Mouse (Mus musculus) limb, embryonic 12.5 days (tissue): Measurements from ENCODE around the gene Cdc42ep4. TPM values are rescaled to one million over a fixed set of nuclear protein-coding genes. Genes with fewer than 3 reads are reported as not detected.

Experiments
- ATAC-seq: fragments of 200-750 bp; cut with Nextera tagmentation; 2 replicates; pipeline ENCODE4 v1.8.0; 2017; ENCODE audit warnings: low read depth, moderate TSS enrichment; ENCODE audit not compliant: insufficient number of reproducible peaks, insufficient read depth, low FRiP score, low TSS enrichment
- H3K27ac ChIP-seq: fragments of 300-500 bp; sonication (generic); 2 replicates; pipeline ENCODE4 v1.5.1; 2016; ENCODE audit warnings: mild to moderate bottlenecking, moderate library complexity
- H3K27me3 ChIP-seq: fragments of 300-500 bp; sonication (generic); 2 replicates; pipeline ENCODE4 v1.6.1; 2016; ENCODE audit warnings: mild to moderate bottlenecking, moderate library complexity
- H3K36me3 ChIP-seq: fragments of 300-500 bp; sonication (generic); 2 replicates; pipeline ENCODE4 v1.6.1; 2016; ENCODE audit warnings: mild to moderate bottlenecking, moderate library complexity
- H3K4me1 ChIP-seq: fragments of 300-500 bp; sonication (generic); replicated peaks from 2 replicates; pipeline ENCODE4 v1.6.1; 2016
- H3K4me2 ChIP-seq: fragments of 300-500 bp; sonication (generic); 2 replicates; pipeline ENCODE4 v1.6.1; 2016; ENCODE audit warnings: mild to moderate bottlenecking, moderate library complexity
- H3K4me3 ChIP-seq: fragments of 300-500 bp; sonication (generic); replicated peaks from 2 replicates; pipeline ENCODE4 v1.5.1; 2016; ENCODE audit warnings: mild to moderate bottlenecking
- H3K9ac ChIP-seq: fragments of 300-500 bp; sonication (generic); replicated peaks from 2 replicates; pipeline ENCODE4 v1.6.1; 2016; ENCODE audit warnings: mild to moderate bottlenecking, moderate library complexity
- H3K9me3 ChIP-seq: fragments of 300-500 bp; sonication (generic); 2 replicates; pipeline ENCODE4 v1.6.1; 2016; ENCODE audit warnings: mild to moderate bottlenecking, moderate library complexity
- WGBS: fragments of 180-500 bp; shearing (Covaris S2); methylation state at CpG from one replicate; pipeline ENCODE4 v1.1.7; 2016; 5-methylcytosine and 5-hydroxymethylcytosine counted together
- polyA plus RNA-seq: library from polyadenylated mRNA; unstranded; fragments of >200 nt; fragmentation: Nextera tagmentation; extraction: Ambion mirVana; gene quantifications from 2 replicates; pipeline ENCODE4 v1.2.1, GENCODE M21; 2016

The Cdc42ep4 gene
- polyA plus RNA-seq, 1 experiment from 2014 or later: 119 TPM

DNA sequence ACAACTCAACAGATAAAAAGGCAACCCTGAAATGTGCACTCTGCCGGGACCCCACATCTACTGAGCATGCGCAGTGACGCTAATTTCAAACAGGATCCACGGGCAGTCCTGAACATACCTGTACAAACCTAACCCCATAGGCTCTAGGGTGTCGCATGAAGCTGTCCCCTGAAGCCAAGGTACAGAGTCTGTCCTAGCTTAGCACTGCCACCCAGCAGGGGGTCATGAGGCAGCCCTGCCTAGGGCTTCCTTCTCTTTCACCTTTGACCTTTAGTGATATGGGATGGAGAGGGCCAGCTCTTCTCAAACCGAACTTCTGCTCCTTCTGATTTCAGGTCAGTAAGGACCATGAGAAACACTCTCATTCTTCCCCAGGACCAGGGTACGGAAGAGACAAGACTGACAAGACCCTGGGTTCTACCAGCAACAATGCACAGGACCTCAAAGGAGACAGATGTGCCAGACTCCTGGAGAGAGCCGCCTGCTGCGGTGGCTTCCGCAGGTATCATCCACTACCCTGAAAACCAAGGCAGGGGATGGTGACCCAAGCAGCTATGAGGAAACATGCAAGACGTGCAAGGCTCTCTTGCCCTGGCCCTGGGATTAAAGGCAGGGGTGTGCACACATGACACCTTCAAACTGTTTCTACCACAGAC lies 3.8 kb downstream of the Cdc42ep4 start:
- ATAC-seq: no peak
- peak overlapping the region; percentile 93 for H3K4me2 ChIP-seq
- 0 out of 2 replicates have a peak, but pooled peaks cover 2% of the 10 kb centered on the region for H3K9me3 ChIP-seq
- no peaks in the 10 kb centered on the region for H3K27me3 ChIP-seq
- H3K4me1 ChIP-seq: peaks cover 29% of the 10 kb centered on the region
- H3K36me3 ChIP-seq: peaks cover 50% of the 10 kb centered on the region
- 79% methylated on average over 11 of the region's 11 CpGs for WGBS
- peak overlapping the region; percentile 98; the same call in 1 of the 2 replicates for H3K27ac ChIP-seq
- peak overlapping the region; percentile 92; the same call in 1 of the 2 replicates for H3K9ac ChIP-seq
- H3K4me3 ChIP-seq: peak overlapping the region; percentile 90

GRCm38 (mm10) chr11:113747056-113747455 lies 4.6 kb downstream of the Cdc42ep4 start:
- H3K4me1 ChIP-seq: peaks cover 24% of the 10 kb centered on the region
- 0 out of 2 replicates have a peak, but pooled peaks cover 2% of the 10 kb centered on the region for H3K9me3 ChIP-seq
- H3K27me3 ChIP-seq: no peaks in the 10 kb centered on the region
- ATAC-seq: no peak
- H3K27ac ChIP-seq: peak overlapping the region; percentile 1; the same call in 1 of the 2 replicates
- no peak overlapping the region for H3K9ac ChIP-seq
- peaks cover 58% of the 10 kb centered on the region for H3K36me3 ChIP-seq
- peak overlapping the region; percentile 93 for H3K4me2 ChIP-seq
- peak overlapping the region; percentile 90; the same call in 1 of the 2 replicates for H3K4me3 ChIP-seq
- 56% methylated on average over 16 of the region's 16 CpGs for WGBS

DNA sequence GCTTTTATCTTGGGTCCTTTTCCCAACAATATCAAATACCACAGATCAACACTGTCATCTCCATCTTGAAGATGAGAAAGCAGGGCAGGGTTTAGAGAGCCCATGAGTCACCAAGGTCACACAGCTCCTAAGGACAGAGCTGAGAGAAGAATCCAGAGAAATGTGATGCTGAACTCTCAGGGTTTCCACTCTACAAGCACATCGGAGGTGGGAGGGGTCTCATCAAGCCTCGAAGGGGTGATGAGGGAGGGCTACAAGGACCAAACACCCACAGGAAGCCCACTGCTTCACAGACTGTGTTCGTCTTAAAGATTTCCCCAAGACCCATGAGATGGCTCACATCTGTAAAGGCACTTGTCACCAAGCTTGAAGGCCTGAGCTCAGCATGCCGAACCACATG lies 5.7 kb downstream of the Cdc42ep4 start:
- Histone ChIP-seq H3K4me2 (no peak overlapping the region), H3K4me3 (no peak overlapping the region), H3K4me1 (peaks cover 22% of the 10 kb centered on the region), H3K9ac (no peak overlapping the region), H3K9me3 (0 out of 2 replicates have a peak, but pooled peaks cover 2% of the 10 kb centered on the region), H3K27me3 (no peaks in the 10 kb centered on the region), H3K36me3 (peaks cover 66% of the 10 kb centered on the region), H3K27ac (no peak overlapping the region)
- 73% methylated on average over 4 of the region's 4 CpGs for WGBS
- ATAC-seq: no peak

DNA sequence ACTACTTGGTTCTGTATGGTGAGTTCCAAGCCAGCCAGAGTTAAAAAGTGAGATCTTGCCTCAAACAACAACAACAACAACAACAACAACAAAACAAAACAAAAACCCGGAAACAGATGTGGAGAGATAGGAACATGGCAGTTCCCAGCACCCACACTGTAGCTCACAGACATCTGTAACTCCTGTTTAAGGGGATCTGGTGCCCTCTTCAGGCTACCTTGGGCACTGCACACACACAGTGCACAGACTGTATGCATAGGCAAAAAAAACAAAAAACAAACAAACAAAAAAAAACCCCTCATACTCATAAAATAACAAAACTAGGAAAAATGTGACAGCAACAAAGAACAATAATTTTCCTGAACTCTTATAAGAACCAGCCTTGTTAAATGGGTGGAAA lies 8.7 kb downstream of the Cdc42ep4 start:
- Histone ChIP-seq H3K4me2 (no peak overlapping the region), H3K9ac (no peak overlapping the region), H3K27ac (no peak overlapping the region), H3K4me1 (peaks cover 35% of the 10 kb centered on the region), H3K9me3 (0 out of 2 replicates have a peak, but pooled peaks cover 2% of the 10 kb centered on the region), H3K4me3 (no peak overlapping the region), H3K36me3 (peaks cover 81% of the 10 kb centered on the region), H3K27me3 (no peaks in the 10 kb centered on the region)
- WGBS: 96% methylated on average over 1 of the region's 1 CpGs
- no peak for ATAC-seq

DNA sequence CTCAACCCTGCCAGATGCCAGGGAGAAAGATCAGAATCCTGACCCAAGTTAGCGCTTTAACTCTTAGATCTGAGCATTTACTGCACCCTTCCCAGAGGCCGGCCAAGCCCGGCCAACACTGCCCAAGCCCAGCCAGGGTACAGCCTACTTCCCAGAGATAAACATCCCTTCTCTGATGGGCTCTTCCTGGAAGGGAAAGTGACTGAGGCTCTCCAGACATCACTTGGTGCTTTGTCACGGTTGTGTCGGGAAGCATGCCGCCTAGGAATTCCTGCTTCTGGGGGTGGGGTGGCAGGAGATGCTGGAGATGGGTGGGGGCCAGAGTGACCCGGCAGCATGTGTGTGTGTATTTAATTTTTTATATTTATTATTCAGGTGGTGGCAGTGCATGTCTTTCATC lies 11.6 kb downstream of the Cdc42ep4 start:
- Histone ChIP-seq H3K27ac (no peak overlapping the region), H3K4me2 (no peak overlapping the region), H3K9me3 (0 out of 2 replicates have a peak, but pooled peaks cover 2% of the 10 kb centered on the region), H3K4me1 (peaks cover 52% of the 10 kb centered on the region), H3K27me3 (no peaks in the 10 kb centered on the region), H3K36me3 (peaks cover 79% of the 10 kb centered on the region), H3K9ac (no peak overlapping the region), H3K4me3 (no peak overlapping the region)
- ATAC-seq: no peak
- WGBS: 68% methylated on average over 7 of the region's 7 CpGs

- 0 out of 2 replicates have a peak, but pooled peaks cover 2% of the 10 kb centered on the region for H3K9me3 ChIP-seq
- peaks cover 76% of the 10 kb centered on the region for H3K36me3 ChIP-seq
- no peak for ATAC-seq
- no peaks in the 10 kb centered on the region for H3K27me3 ChIP-seq
- WGBS: 84% methylated on average over 8 of the region's 8 CpGs
- peaks cover 61% of the 10 kb centered on the region for H3K4me1 ChIP-seq
- H3K4me3 ChIP-seq: no peak overlapping the region
- no peak overlapping the region for H3K4me2 ChIP-seq
- no peak overlapping the region for H3K27ac ChIP-seq
- H3K9ac ChIP-seq: no peak overlapping the region
Measured at GRCm38 (mm10) chr11:113739213-113739612, 12.5 kb downstream of the Cdc42ep4 start.

DNA sequence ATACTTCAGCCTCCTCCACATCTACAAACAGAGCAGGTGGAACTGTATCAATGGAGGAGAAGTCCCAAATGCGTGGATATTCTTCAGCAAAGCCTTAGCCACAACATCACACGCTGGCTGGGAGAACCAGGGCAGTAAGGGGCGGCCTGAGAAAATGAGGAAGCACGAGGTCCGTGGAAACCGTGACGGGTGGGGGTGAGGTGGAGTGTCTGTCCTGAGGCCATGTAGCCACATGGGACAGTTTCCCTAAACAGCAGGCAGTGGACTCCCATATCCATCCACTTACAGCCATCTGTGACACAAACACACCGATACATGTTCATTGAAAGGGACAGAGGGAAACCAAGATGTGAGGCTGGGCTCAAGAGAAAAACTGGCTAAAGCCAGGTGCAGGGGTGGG lies 13.8 kb downstream of the Cdc42ep4 start:
- WGBS: 88% methylated on average over 8 of the region's 8 CpGs

GRCm38 (mm10) chr11:113737553-113737854 lies 14.2 kb downstream of the Cdc42ep4 start:
- peaks cover 78% of the 10 kb centered on the region for H3K4me1 ChIP-seq
- 85% methylated on average over 3 of the region's 3 CpGs for WGBS
- H3K36me3 ChIP-seq: peaks cover 60% of the 10 kb centered on the region
- H3K9me3 ChIP-seq: no peaks in the 10 kb centered on the region
- H3K4me2 ChIP-seq: no peak overlapping the region
- H3K27me3 ChIP-seq: no peaks in the 10 kb centered on the region
- no peak for ATAC-seq
- H3K27ac ChIP-seq: no peak overlapping the region
- no peak overlapping the region for H3K9ac ChIP-seq
- H3K4me3 ChIP-seq: no peak overlapping the region

More for the DNA sequence above, 13.8 kb downstream of the Cdc42ep4 start:
- Histone ChIP-seq H3K9me3 (0 out of 2 replicates have a peak, but pooled peaks cover under 1% of the 10 kb centered on the region), H3K4me3 (no peak overlapping the region), H3K36me3 (peaks cover 64% of the 10 kb centered on the region), H3K27me3 (no peaks in the 10 kb centered on the region), H3K27ac (no peak overlapping the region), H3K4me1 (peaks cover 74% of the 10 kb centered on the region), H3K9ac (no peak overlapping the region), H3K4me2 (no peak overlapping the region)
- ATAC-seq: no peak

DNA sequence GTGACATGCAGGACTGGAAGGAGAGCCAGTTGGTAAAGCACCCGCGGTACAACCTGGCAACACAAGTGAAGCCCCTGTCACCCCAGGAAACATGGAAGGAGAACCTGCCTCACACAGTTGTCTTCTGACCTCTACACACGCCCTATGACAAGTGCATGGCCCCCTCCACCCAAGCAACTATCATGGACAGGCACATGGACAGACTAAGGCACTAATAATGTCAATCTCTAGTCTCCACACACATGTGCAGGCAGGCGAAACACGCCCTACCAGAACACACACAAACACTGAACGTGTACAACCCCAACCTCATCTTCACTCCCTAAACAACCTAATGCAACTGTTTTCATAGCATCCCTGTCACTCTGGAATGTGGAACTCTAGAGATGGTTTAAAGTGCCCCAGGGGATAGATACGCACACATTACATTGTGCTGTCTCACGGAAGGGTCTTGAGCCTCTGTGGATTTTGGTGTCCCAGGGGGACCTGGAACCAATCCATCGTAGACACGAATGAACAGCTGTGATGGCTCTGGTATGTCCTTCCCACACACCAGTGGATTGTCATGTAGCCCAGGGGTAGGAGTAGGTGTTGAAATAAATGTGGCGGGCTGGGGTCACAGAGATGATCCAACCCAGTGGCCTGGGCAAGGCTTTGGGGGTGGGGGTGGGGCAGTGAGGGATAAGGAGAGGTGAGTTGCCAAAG lies 14.7 kb downstream of the Cdc42ep4 start:
- no peak overlapping the region for H3K4me2 ChIP-seq
- no peak for ATAC-seq
- WGBS: 84% methylated on average over 11 of the region's 11 CpGs
- H3K4me3 ChIP-seq: no peak overlapping the region
- peaks cover 56% of the 10 kb centered on the region for H3K36me3 ChIP-seq
- no peak overlapping the region for H3K27ac ChIP-seq
- no peaks in the 10 kb centered on the region for H3K27me3 ChIP-seq
- H3K4me1 ChIP-seq: peaks cover 82% of the 10 kb centered on the region
- no peak overlapping the region for H3K9ac ChIP-seq
- no peaks in the 10 kb centered on the region for H3K9me3 ChIP-seq

DNA sequence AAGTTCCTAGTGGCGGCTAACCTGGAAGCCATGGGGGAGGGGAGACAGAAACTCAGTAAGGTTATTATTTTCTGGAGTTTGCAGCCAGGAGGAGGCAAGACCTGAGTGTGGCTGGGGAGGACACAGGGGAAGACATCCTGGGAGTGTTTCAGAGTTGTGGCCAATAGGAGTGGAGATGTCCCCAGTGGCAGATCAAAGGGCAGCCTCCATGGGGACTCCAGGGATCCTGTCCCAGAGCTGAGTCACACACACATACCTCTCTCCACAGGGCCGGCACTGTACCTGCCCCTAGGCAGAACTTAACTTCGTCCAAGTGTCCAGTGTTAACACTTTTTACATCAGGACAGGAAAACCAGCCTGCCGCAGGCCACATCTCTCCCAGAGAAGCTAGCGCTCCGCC lies 16.5 kb downstream of the Cdc42ep4 start:
- H3K36me3 ChIP-seq: peaks cover 53% of the 10 kb centered on the region
- peaks cover 91% of the 10 kb centered on the region for H3K4me1 ChIP-seq
- no peak for ATAC-seq
- no peaks in the 10 kb centered on the region for H3K9me3 ChIP-seq
- H3K9ac ChIP-seq: peak overlapping the region; percentile 24; the same call in 1 of the 2 replicates
- 61% methylated on average over 6 of the region's 6 CpGs for WGBS
- H3K27ac ChIP-seq: peak overlapping the region; percentile 29; the same call in 1 of the 2 replicates
- no peak overlapping the region for H3K4me3 ChIP-seq
- no peaks in the 10 kb centered on the region for H3K27me3 ChIP-seq
- H3K4me2 ChIP-seq: no peak overlapping the region

DNA sequence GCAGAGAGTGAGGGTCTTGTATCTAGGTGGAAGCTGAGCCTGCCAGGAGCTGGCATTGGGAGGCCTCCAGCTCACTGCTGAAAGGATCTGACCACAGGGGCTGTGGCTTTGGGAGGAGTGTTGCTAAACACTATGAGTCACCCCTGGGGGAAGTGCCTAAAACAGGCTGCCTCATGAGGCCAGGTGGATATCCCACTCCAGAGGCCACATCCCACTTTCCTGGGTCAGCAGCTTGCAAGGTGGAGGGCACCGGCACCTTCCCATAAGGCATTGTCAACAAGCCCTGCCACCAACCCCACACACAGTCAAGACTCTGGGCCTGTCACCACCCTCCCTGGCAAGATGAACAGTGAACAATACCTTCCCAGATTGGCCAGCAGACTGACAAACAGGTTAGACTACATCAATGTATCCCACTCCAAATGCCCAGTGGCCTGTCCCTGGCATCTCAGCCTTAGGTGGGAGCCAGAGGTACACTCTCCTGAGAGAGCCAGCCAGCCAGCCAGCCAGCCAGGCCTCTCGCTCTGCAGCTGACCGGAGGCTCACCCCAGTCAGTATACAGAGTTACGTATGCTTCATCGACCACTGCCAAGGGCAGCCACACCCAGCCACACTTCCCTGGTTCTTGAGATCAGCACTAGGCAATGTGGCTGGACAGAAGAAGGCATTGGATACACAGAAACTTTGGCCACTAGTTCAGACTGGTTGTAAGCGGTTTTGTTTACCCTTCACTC lies 17.9 kb downstream of the Cdc42ep4 start:
- no peak overlapping the region for H3K4me3 ChIP-seq
- H3K4me1 ChIP-seq: peaks cover 91% of the 10 kb centered on the region
- H3K9ac ChIP-seq: no peak overlapping the region
- no peak overlapping the region for H3K27ac ChIP-seq
- no peaks in the 10 kb centered on the region for H3K9me3 ChIP-seq
- WGBS: 74% methylated on average over 6 of the region's 6 CpGs
- H3K27me3 ChIP-seq: no peaks in the 10 kb centered on the region
- no peak overlapping the region for H3K4me2 ChIP-seq
- peaks cover 52% of the 10 kb centered on the region for H3K36me3 ChIP-seq
- ATAC-seq: no peak
